Mouse (Mus musculus) heart, adult 8-10 months (tissue): ENCODE results near the gene Sult5a1. TPM values are rescaled to one million over a fixed set of nuclear protein-coding genes. Genes with fewer than 3 reads are reported as not detected.
A peak's percentile ranks its signal among the peaks of the same experiment; 100 is the strongest.
"Not testable (repeated sequence)": the region's sequence is repeated elsewhere in the genome, so short reads cannot be mapped to it uniquely, and the experiment has no call there.

Source experiments
- DNase-seq: peaks from one replicate; pipeline ENCODE4 v3.0.0; 2022; ENCODE audit warnings: low spot score
- total RNA-seq, 4 experiments: library from RNA; stranded (reverse); gene quantifications; 2 replicates each; pipeline ENCODE4 v1.2.4; 2022

Sult5a1 gene
- under 1 TPM; 0.34 to 0.87 (median 0.60) TPM for total RNA-seq

DNA sequence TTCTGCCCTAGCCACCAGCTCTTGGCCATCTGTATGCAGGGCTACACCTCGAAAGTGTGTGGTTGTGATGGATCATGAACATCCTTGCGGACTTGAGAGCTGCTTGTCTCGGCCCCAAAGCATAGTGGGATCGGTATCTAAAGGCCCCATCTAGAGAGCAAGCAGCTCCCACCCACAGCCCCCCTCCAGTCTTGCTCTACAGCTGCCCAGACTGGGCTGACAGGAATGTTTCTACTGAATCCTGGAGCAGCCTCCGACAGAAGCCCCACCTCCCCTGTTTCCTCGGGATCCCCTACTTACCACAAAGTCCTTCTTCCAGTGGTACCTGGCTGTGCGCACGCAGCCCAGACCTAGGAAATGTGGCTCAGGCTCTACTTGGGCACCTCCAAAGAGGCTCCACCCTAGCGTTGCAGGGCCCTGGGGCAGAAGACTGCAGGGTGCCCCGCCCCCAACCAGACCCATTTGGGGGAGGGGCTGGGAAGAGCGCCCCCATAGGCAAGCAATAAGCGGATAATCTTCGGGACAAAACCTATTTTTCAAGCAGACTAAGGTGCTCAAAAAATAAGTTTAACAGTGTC is at the start of gene Sult5a1:
Gene Sult5a1, minus strand, starts transcription at position 428 of the 578 bp plus-strand sequence.
- no peak for DNase-seq

DNA sequence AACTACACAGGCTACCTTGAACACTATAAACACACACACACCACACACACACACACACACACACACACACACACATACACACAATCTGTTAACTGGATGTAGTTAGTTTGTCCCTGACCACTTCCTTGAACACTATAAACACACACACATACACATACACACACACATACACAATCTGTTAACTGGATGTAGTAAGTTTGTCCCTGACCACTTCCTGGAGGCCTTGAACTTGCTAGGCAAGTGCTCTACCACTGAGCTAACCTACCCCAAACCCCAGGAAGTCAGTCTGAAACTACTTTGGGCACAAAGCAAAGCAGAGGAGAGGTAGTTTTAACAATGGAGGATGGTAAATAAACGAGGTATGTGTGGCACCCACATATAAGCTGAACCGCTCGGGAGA is 45.5 kb upstream of the Sult5a1 start:
- DNase-seq, result no peak

DNA sequence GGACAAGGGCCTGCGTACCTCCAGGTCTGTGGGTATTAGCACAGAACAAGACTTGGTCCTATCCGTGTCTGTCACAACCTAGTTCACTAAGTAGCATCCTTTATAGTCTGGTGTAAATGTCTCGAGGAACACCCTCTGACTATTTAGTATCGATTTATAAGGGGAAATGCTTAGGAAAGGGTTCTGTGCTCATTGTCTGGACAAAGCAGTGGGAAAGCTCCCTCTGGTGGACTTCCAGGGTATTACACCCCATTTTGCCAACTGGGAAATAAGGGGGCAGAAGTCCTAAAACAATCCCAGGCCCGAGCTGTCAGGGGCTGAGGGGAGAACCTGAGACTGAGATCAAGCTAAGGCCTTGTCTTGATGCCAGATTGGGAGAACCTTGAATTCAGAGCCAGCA is 44.2 kb upstream of the Sult5a1 start:
- peak; percentile 72 for DNase-seq

DNA sequence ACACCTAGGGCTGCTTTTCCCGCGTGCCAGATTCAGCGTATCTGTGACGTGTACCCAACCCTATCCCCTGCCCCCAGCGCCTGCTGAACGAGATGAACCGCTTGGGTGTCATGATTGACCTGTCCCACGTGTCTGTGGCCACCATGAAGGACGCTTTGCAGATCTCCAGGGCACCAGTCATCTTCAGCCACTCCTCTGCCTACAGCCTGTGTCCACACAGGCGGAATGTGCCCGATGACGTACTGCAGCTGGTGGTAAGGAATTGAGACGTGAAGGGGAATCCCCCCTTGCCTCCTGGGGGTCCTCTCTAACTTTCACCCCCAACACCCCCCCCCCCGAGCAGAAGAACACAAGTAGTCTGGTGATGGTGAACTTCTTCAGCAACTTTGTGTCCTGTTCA is 41.7 kb upstream of the Sult5a1 start:
- DNase-seq, result no peak

DNA sequence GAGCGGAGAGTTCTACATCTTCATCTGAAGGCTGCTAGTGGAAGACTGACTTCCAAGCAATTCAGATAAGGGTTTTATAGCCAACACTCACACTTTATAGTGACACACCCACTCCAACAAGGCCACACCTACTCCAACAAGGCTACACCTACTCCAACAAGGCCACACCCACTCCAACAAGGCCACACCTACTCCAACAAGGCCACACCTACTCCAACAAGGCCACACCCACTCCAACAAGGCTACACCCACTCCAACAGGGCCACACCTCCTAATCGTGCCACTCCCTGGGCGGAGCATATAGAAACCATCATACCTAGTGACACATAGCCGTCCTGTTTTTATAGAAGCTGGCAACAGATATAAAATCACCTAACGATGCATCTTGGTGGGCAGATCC is 38.9 kb upstream of the Sult5a1 start:
- not testable (repeated sequence) for DNase-seq

DNA sequence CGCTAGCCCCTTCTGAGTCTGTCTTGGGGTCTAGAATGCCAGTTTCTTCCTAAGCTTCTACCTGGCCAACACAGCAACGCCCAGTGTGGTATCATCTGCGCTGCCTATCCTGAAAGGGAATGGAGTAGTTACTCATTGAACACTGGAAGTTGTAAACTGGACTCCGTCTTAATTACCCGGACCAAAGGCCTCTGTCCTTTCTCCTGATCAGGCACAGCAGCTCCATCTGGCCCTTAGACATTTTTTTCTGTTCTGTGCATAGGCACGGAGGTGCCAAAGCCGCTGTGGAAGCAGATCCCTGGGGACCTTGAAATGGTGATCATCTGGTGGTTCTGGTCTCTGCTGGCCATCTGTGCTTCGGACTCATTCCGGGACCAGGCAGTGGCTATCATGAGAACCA is 35.7 kb upstream of the Sult5a1 start:
- no peak for DNase-seq

DNA sequence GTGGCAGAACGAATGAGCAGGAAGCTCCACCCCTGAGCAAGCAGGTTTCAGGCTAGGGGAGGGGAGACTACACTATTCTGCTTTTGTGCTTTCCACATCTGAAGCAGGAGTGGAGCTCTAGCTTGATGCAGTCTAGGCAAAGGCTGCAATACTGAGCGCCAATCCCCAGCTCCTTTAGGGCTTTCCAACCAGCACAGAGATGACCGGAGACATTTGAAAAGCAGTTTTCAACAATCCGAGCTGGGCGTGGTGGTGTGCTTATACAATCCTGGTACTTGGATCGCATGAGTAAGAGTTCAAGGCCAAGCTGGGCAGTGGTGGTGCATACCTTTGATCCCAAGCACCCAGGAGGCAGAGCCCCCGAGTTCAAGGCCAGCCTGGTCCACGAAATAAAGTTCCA is 33.8 kb upstream of the Sult5a1 start:
- no peak for DNase-seq

DNA sequence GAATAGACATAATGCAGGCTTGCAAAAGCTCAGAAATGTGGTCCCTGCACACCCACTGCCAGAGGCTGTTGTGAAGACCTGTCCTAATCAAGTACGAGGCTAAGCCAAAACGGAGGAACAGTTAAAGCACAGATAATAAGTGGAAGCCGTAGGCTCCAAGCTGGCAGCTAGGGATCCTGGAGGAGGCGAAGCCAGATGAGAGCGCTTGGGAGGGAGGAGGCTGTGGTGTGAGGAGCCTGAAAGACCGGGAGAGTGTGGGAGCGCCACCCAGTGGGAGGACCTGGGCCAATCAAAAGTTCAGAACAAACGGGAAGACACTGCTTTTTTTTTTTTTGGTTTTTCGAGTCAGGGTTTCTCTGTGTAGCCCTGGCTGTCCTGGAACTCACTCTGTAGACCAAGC is 32.6 kb upstream of the Sult5a1 start:
- peak; percentile 68 for DNase-seq

DNA sequence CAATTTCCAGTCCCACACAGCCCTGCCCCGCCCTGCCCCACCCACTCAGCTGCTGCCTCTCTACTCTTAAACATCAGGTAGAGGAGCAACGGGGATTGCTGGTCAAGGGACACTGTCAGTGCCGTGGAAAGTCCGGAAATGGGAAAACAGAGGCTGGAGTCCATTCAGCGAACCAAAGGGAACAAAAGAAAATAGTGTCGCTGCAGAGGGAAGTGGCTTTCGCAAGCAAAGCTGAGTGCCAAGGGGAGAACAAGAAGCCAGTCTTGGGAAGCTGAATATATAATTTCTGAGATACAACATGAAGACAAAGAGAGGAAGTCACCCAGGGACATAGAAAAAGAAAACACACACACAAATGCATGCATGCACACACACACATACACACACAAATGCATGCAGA is 30.7 kb upstream of the Sult5a1 start:
- DNase-seq, result no peak

DNA sequence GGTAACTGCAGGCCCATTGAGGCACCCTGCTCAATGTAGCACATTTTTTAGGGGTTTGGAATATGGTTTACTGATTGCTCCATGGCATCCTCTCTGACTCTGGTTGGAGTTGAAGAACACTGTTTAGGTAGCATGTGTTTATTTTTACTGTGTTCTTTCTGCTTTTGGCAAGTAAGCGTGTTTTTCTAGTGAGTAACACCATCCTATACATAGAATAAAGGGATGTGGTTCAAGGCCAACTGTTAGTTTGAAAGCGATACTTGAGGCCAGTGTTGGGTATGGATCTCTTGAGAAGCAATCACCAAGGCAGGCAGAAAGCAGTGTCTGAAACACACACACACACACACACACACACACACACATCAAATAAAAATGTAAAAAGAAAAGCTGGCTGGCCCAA is 29.9 kb upstream of the Sult5a1 start:
- DNase-seq, result no peak

DNA sequence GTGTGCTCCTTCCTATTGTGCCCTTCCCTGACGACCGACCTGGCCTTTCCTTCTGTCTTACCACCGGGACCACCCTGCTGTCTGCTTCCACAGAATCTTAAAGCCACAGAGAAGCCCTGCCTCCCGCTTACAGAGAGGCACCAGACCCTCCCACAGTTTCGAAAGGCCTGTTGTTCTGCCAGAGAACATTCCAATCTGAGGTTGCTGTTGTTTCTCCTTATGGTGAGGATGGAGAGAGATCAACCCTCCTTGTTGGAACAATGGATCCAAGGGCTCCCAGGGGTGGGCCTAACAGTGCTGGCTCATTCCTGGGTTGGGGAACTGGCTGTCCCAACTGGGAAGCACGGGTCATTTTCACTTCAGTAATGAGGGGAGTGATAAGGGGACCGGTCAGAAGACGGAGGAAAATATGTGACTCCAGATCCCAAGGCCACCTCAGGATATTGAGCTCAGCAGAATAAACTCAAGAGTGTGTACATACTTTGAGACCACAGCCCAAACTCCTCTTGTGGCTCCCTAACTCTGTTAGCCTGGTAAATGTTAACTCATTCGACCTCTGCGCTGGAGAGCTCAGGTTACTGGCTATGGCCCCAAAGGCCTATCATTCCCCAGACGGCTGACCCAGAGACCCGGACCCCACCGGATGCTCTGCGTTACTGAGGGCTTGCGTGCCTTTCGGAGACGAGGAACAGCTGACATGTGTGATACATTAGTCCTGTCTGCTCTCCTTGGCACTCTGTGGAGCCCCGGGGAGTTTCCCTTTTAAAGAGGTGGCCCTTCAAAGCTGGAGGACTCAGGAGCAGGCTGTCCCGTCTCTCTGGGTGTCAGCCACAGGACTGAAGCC is 27.7 kb upstream of the Sult5a1 start, which contains the start of gene Dpep1:
Gene Dpep1, plus strand, starts transcription at position 677 of the 844 bp plus-strand sequence.
- DNase-seq, result peak; percentile 81

DNA sequence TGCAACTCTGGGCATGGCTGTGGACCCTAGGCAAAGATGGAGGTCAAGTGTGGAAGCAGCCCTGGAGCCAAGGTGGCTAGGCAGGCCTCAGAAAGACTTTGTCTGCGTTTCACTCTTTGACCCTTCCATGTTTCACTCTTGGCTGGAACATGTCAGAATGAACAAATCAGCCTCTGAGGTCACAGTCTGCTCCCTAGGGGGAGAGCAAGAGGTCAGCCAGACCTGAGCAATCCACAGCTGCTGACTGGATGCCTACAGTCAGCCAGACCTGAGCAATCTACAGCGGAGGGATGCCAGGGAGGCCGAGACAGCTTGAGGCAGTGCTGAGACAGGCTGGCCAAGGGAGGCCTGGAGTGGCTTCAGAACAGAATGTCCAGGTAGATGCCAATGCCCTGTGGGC is 23.3 kb upstream of the Sult5a1 start:
- DNase-seq, result peak; percentile 58

DNA sequence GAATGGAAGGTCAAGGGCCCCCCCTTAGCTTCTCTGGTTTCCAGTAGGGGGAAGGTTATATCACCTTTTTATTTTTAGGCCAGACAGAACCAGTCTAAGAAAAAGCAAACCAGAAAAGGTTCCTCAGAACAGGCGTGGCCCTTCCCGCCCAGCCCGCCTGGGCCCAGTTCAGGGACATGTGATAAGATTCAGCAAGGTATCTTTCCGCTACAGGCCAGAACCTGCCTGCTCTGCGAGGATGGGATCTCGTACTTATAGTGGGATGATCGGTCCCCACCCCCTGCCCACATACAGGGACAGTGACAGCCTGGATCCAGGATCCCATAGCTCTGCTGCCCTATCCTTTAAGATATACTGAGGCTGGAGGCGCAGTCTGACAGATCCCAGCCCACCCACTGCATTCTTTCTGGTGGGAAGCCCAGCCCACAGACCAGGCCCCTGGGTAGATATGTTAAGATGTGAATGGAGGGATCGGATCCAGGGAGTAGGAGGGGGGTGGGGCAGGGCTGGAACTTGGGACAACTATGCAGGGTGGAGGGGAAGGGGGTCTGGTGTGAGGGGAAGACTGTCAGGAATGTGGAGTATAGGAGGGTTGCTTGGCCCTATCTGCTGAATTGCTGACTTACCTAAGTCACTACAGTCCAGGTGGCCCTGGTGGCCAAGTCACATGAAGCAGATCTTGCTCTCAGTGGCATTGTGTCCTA is 1.9 kb downstream of the Sult5a1 start:
- no peak for DNase-seq

DNA sequence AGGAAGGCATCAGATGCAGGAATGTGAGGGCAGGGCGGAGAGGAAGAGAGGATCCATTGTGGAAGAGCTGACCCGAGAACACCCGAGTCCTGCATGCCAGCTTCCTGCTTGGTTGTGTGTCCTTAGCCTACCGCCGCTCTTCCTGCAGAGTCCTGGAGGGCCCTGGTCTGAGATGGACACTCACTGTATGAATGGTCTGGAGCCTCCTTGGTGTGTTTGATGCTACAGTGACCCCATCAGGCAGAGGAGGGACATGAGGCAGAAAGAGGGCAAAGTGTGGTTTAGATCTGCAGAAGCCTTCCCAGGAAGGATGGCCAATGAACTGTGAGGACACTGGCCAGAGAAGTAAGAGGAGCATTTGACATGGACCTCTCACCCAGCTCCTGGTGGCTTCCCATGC is 2.9 kb downstream of the Sult5a1 start:
- no peak for DNase-seq

DNA sequence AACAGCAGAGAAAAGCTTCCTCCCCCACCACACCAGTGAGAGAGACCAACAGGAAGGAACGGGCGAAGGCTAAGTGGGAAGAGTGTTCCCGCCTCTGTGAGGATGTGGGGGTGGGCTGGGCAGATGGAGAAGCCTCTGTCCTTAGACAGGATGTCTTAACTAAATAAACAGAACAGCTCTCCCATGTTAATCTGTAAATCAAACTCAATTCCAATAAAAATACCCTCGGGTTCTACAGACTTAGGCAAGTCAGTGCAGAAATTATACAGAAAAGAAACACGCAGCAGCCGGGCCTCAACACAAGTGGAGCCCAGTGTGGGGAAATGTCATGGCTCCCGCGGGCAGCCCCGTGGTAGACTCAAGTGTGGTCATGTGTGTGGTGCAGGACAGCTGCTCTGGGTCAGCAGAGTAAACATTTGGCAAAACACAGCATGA is 7.4 kb downstream of the Sult5a1 start:
- DNase-seq, result no peak

DNA sequence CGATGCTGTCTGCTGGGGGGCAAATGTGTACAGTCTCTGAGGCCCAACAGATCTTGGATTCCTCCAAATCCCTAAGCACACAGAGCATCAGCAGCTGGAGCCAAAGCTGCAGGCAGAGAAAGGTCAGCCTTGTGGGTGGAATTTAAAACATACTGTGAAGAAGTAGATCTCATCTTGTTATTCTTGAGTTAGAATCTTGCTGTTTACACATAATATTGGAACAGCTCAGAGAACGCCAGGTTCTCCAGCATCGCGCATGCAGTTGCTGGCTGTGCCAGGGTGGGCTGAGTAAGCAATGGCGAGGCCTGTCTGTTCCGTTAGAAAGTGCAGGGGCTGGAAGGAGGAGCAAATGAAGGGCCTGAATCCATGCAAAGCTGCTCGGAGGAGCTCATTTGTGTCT is 11.7 kb downstream of the Sult5a1 start:
- DNase-seq, result peak; percentile 38

DNA sequence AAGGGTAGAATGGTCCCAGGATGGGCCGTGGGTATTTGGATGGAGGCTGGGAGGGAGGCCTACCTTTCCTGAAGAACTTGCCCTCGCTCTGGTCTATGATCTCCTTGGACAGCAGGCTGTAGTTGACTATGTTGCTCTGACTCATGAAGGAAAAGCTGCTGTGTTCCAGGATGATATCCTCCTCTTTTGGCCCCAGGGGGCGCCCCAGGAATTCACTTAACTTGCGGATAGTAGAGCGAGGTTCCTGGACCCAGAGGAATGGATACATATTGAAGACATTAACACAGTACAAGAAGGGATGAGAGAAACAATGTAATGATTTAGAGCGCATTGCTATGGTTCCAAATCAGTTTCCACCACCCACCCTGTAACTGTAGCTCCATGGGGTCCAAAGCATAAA is 12.8 kb downstream of the Sult5a1 start:
- peak; percentile 41 for DNase-seq

DNA sequence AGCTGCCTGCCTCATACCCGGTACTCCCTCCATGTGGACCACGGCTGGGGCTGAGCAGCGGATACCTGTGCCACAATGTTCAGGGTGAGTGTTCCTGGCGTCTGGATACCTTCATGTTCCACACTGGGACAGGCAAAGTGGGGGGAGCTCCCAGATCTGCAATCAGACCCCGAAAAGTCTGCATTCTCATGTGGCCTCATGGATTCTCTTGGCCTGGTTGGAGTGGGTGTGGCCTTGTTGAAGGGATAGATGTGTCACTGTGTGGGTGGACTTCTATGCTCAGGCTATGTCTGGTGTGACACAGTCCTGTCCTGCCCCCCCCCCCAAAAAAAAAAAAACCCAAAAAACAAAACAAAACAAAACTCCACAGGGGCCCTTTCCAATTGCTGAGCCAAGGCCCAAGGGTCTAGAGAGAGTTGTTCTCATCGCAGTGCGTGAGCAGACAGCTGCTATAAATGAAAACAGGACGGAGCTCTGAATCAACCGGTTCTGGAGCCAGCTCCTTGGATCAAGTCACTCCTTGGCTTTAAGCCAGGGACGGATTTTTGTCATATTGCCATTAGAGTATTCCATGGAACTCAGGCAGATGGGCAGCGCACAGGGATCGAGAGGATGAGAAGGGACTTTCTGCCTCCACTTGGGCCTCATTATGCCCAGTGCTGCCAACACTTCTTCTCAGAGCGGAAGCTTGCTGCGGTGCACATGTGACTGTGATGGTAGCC is 16.2 kb downstream of the Sult5a1 start:
- DNase-seq, result peak; percentile 94

DNA sequence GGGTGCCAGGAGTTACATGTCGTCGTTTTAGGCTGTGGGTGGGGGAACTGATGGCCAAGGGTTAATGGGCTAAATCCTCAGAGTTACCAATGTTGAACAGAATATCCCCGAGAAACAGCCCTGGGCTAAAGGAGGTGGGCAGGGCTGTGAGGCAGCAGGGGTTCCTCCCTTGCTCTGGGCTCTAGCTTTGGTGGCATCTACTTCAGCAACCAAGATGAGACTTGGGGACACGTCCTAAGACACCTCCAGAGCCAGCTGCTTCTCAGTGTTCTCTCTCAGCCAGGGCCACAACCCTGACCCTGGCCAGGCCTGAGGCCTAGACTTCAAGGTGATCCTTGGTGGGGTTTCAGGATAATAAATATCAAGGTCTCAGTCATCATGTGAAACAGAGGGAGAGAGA is 19.4 kb downstream of the Sult5a1 start:
- DNase-seq, result no peak

DNA sequence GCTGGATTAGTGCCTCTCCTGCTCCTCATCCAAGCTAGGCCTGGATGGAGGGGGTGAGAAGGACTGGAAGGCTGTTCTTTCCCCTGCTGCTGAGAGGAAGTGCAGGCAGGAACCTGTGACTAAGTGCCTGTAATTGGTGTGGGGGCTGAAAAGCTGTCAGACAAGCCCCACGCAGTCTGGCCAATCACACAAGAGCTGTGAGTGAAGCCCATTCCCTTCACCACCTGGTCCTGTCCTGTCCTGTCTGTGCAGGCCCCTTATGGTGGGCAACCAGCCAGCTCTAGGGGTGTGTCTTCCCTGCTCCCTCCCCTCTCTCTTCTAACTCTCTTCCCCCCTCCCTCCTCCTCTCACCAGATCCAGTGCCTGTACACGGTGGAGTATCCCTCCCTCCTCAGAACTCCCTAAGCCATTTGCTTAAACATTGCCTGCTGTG is 20.5 kb downstream of the Sult5a1 start:
- no peak for DNase-seq

DNA sequence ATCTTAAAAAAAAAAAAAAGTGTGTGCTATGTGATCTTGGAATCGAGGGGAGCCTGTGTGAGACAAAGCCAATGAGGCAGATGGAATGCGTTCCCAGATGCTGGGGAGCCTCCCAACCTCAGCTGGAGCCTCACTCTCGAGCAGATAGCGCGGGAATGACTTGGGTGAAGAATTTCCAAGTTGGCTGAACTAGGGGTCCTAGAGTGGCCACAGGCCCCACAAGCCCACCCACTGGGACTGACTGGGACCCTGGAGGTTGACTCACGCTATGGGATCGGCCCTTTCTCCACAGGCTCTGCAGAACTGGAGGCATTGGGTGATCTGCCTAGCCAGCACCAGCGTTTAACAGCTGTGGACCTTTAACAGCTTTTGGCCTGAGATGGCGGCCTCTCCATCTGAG is 21.8 kb downstream of the Sult5a1 start:
- peak; percentile 44 for DNase-seq

DNA sequence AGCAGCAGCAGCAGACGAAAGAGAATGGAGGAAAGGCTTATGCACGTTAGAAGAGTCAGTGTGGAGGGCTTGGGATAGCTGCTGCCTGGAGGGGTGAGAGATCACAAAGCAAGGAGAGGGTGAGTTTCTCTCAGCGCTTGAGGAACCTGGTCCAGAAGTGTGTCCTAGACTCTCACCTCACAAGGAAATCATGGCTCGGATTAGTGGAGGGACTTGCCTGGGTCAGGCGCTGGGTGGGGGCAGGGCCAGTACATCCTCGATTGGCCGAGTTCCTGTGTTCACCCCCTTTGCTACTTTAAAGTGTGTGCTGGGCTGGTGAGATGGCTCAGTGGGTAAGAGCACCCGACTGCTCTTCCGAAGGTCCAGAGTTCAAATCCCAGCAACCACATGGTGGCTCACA is 22.3 kb downstream of the Sult5a1 start:
- DNase-seq, result no peak
